Mouse (Mus musculus): ENCODE measurements around the gene Gm10134.
A peak's percentile ranks its signal among the peaks of the same experiment; 100 is the strongest.
"Not testable (repeated sequence)": the region's sequence is repeated elsewhere in the genome, so short reads cannot be mapped to it uniquely, and the experiment has no call there.

Gene Gm10134

DNA sequence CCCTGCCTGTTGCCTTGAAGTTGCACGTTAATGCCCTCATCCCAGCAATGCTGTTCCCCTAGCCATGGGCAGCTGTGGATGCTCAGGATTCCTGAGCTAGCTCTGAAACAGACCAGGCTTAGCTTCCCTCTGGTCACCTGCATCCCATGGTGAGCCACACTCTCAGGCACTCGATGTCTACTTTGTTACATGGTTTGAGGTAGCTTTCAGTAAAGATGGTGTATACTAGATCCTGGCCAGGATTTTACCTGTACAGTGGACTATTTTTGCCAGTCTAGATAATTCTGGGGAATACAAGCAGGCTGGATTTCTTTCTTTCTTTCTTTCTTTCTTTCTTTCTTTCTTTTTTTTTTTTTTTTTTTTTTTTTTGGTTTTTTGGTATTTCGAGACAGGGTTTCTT, at the start of gene Gm10134:
Gene Gm10134, plus strand, starts transcription at position 301 of the 400 bp plus-strand sequence.
- DNase-seq (ENCODE audit: low spot score): peak; percentile 29

DNA sequence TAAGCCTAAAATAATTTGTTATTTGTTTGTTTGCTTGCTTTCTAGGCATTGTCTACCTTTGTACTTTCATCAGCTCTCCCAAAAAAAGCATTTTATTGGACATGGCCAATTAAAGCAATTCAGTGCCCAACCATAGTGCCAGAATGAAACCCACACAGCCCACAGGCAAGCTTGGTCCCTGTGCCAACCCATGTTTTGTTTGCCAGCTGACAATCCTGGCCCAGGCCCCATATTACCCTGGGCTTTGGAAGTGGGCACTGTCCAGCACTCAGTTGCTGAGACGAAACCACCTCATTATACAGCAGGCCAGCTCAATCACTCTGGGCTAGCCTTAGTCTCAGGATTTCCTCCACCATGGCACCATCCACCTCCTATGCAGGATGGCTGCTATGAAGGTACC, 49.3 kb upstream of the Gm10134 start:
- DNase-seq (ENCODE audit: low spot score): no peak

DNA sequence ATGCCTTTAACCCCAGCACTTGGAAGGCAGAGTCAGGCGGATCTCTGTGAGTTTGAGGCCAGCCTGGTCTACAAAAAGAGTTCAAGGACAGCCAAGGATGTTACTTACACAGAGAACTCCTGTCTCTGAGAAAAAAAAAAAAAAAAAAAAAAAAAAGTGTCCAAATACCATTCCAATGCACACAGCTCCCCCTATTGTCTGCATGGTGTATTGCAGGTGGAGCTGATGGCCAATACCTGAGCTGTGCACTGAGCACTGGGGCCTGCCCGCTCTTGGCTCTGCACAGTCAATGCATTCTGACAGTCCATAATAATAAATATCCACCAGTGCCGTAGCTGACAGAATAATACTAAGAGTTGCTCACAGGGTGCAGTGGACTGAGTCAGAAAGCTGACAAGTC, 42.0 kb upstream of the Gm10134 start:
- no peak for DNase-seq (ENCODE audit: low spot score)

DNA sequence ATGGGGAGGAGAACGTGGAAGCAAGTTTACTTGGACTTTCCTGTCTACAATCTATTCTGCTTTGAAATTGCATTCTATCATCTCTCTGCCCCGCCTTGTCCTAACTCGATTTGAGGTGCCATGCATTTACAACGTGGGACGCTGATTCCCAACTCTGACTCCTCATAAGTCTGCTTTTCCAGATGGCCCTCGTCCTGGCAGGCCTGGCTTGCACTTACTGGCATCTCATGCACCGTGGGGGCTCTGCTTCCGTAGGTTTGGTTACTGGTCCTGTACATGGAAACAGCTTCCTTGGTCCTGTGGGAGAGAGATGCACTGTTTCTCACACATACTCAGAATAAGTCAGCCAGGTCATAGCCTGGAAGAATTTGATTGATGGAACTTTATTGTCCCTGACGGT, 41.0 kb upstream of the Gm10134 start:
- no peak for DNase-seq (ENCODE audit: low spot score)

DNA sequence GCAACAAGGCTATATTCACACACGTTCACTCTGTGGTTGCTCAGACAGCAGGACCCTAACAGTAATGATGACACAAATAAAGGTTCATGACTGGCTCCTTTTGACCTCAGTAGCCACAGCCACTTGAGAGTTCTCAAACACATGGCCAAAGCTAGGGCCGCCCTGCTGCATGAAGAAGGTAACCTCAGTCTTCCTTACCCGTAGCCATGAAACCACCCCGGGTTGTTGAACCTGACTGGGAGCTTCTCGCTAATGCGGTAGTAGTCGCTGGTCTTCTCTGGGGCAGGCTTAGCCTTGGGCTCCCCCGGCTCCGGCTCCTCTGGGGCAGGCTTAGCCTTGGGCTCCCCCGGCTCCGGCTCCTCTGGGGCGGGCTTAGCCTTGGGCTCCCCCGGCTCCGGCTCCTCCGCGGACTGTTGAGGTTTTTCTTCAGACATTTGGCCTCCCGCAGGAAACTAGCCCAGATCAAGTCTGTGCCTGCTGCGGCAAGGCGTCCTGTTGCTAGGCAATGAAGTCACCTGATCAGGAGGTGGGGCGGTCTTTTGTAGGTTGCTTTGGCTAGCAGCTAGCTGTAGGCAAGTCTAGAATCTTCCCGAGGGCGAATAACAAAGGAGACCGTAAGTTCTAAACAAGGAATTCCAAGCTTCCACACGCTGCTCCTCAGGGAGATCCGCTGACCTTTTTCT, 39.9 kb upstream of the Gm10134 start, which contains the start of gene 1700007K13Rik:
Gene 1700007K13Rik, minus strand, starts transcription at position 497 of the 683 bp plus-strand sequence.
- peak; percentile 78 for DNase-seq (ENCODE audit: low spot score)

DNA sequence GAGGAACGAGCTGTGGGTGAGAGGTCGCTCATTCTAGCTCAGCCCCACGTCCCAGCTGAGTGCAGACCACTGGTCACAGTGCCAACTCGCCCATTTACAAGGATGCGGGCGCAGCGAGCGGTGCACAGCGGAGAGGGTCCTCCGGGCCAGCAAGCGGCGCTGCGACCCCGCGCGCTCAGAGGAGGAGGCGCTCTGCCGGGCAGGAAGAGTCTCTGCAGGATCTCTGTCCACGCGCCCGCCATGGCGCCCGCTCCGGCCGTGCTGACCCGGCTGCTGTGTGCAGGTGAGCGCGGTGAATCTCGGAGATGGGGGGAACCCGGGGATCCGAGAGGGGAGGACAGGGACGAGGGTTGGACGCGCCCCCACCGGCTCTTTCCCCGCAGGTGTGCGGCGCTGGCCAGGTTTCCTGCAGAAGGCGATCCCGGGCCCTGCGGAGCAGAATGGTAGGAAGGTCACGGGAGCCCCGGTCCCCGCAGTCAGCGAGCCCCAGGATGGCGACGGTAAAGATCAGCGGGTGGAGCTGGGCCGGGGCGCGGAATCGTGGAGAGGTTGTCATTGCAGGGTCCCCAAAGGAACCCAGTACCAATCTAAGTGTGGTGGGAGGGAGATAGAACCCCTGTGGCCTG, 37.9 kb upstream of the Gm10134 start, which contains the start of gene Mrps2:
Gene Mrps2, plus strand, starts transcription at position 207 of the 626 bp plus-strand sequence.
- peak; percentile 91 for DNase-seq (ENCODE audit: low spot score)

DNA sequence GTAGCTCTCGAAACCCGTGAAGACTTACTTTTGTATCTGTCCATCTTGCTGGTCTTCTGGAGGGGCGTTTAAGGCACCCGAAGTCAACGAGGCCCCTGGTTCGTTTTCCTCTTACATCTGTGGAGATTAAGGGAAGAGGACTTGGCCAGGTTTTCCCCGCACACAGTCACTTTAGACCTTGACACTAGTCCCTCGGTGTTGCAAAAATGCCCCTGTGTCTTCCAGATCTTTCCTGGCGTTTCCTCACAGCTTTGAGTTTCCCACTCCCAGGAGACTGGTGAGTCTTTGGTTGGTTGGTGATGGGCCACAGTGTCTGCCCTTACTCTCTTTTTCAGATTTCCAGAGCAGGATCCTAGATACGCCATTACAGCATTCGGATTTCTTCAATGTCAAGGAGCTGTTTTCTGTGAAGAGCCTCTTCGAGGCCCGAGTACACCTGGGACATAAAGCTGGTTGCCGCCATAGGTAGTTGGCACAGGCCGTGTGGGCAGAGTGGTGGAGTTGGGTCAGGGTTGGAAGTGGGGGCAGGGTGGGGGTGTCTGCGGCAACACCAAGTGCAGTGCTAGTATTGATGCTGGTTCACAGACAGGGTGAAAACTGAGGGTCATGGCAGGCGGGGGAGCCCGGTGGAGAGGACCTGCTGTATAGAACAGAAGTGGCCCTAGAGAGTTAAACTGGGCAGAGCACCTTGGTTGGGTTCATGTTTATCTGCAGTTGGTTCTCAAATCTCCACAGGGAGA, 37.2 kb upstream of the Gm10134 start:
- DNase-seq (ENCODE audit: low spot score): peak; percentile 42

DNA sequence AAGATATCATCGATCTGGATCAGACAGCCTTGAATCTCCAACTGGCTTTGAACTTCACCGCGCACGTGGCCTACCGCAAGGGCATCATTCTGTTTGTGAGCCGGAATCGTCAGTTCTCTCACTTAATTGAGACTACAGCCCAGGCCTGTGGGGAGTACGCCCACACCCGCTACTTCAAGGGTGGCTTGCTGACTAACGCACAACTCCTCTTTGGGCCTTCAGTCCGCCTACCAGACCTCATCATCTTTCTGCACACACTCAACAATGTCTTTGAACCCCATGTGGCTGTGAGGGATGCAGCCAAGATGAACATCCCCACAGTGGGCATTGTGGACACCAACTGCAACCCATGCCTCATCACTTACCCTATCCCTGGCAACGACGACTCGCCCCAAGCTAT, 36.4 kb upstream of the Gm10134 start:
- DNase-seq (ENCODE audit: low spot score): peak; percentile 37

DNA sequence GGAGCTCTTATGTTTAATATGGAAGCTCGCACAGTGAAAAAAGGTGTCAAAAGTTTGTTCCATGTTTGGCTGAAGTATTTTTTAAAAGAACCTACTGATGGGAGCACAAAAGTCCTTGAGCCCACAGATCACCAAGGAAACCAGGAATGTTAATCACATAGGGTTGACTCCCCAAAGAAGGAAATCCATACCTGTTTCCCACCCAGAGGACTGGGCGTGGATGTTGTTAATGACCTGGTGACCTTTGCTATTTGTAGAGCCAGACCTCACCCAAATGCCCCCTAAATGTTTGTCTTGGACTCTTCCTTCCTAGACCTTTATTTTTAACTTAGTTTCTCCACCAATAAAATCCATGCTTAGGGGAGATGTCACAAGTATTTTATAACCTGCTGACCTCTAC, 35.3 kb upstream of the Gm10134 start:
- DNase-seq (ENCODE audit: low spot score): no peak

DNA sequence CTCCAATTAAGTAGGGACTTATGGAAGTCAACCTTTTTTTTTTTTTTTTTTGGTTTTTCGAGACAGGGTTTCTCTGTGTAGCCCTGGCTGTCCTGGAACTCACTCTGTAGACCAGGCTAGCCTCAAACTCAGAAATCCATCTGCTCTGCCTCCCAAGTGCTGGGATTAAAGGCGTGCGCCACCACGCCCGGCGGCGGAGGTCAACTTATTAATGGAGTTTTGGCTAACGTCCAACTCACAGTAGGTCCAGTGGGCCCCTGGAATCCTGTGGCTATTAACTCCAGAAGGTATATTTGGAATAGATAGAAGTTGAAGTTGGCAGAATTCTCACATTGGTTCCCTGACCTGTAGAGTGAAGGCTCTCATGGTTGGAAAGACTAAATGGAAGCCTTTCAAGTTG, 33.9 kb upstream of the Gm10134 start:
- not testable (repeated sequence) for DNase-seq (ENCODE audit: low spot score)

DNA sequence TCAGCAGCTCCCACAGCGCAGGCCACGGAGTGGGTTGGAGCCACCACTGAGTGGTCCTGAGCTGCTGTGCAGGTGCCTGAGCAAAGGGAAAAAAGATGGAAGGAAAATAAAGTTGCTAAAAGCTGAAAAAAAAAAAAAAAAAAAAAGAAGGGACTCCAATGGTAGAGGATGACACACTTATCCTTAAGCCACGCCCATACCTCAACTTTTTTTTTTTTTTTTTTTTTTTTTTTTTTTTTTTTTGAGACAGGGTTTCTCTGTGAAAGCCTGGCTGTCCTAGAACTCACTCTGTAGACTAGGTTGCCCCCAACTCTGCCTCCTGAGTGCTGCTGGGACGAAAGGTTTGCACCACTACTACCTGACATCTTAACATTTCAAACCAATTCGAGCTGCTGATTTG, 27.9 kb upstream of the Gm10134 start:
- DNase-seq (ENCODE audit: low spot score): peak; percentile 21

DNA sequence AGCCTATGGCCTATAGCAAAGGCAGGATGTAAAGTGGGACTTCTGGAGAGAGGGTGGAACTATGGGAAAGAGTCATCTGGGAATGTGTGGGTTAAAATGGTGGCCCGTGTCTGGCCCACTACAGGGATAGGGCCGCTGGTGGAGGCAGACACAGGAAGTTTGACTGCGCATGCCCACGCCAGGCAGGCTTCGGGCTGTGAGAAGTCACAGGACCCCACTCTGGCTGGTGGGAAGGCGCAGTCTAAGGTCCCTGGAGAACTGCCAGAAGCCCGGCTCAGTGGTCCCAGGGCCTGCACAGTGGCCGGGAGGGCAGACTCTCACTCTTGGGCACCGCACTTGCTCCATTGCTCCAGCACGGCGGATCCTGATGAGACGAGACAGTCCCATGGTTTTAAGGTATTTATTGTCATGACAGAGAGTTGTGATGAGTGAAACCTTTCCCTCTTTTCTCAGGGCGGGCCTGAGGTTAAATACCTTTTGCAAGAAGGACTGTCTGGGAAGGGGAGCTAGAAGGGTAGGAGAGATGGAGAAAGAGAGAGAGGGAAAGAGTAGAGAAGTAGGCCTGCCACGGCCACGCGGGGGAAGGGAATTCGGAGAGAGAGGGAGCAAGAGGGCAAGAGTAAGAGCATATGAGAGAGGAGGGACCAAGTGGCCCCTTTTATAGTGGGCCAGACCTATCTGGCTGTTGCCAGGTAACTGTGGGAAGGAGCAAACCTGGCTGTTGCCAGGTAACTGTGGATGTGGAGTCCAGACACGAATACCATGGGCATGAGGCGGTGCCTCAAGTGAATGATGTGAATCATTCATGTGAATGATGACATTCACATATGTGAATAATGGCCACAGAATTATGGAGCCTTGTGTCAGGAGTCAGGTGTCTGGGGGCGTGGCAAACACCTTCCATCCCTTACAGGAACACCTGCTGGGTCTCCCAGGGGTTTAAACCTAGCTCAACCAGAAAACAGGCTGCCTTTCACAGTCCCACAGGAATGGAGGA, 26.4 kb upstream of the Gm10134 start:
- DNase-seq (ENCODE audit: low spot score): peak; percentile 47

DNA sequence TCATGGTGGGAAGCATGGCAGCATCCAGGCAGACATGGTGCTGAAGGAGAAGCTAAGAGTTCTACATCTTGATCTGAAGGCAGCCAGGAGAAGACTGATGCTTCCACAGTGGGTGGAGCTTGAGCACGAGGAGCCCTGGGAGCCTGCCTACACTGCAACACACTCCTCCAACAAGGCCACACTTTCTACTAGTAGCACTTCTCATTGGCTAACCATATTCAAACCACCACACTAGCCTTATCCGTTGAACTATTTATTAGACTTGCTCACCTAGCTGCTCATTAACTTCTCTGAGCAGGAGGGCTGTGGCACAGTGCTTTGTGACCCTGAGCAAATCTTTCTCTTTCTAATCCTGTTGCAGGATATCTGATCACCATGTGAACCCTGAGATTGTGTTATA, 22.0 kb upstream of the Gm10134 start:
- DNase-seq (ENCODE audit: low spot score): no peak

DNA sequence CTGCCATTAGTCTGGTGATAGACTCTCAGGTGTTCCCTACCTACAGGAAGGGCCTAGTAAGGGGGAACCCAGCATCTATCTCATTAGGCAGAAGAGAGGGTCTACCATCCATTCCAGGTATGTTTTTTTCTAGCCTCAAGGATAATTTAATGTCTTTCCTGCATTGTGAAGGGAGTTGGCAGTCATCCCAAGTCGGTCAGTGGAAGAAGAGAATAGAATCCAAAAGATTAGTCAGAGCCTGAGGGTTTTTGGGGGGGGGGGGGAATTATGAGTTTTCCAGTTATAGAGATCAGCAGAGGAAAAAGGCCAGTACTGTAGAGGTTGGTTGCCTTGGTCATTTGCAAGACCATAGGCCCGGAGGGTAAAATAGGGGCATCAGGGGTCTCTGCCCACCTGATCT, 11.4 kb upstream of the Gm10134 start:
- peak; percentile 47 for DNase-seq (ENCODE audit: low spot score)

DNA sequence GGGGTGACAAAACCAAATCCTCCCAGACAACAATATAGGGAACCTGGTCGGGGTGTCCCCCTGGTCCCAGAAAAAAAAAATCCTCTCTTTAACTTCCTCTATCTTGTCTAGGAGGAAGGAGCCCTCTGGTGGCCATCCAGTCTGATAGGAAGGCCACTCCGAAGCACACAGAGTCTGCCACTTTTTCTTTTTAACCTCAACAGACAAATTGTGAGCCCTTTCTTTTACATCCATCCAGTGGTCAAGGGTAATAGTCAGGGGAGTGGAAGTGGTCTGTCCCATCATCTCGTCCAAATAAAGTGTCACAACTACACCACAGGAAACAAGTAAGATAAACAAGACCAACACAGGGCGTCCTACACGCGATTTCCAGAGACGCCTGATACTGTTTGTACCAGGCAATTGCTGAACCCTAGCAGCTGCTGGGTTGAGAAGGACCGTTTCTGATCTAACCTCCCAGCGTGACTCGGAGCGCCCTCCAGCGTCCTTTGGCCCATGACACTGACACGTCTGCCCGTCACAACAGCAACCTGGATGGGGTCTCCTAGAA, 10.6 kb upstream of the Gm10134 start:
- DNase-seq (ENCODE audit: low spot score): peak; percentile 65

DNA sequence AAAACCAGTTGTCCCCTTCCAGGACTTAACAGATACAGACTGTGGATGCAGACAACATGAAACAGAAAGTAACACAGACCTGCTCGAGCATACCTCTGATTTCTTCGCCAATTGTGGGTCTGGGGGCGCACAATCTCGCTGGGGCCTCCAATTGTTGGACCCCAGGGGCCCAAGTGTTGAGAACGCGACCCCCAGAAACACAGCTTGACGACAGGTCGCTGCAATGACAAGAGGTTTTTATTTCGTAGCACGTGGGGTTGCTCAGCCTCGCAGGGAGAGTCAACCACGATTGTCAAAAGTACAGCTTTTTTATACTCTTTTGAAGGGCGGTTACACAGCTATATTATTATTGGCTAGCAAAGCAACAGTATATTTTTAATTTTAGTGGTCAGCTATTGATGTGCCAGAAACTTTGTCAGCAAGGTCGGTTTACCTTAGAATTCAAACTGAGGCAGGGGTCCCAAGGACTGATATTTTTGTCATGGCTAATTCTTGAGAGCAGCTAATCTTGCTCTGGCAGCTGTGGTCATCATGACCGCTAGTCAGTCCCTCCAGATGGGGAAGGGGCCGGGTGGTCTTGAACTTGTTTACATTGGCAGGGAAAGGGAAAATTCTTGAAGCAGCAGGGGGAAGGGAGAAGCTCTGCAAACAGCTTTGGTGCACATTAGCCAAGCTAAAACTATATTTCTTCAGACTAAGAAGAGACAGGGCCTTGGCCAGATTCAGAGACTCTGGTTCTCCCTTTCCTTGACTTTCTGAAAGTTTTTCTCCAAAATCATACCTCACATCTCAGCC, 9.9 kb upstream of the Gm10134 start:
- peak; percentile 38 for DNase-seq (ENCODE audit: low spot score)

DNA sequence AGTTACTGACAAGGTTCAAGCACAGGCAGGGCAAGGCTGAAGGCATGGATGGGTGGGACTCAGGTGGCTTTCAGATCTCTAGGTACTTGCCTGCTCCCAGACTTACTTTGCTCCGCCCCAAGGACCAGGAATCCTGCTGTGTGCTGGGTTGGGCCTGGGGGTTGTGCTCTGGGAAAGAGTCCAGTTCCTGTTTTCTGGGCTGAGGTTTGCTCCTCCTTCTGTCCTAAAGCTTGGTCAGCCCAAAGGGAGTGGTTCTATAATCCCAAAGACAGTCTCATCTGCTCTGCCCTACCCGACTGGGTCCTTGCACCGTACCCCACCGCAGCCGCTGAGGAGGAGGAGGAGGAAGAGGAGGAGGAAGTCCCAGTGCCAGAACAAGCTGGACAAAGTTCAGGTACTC, 9.2 kb upstream of the Gm10134 start, which contains the start of gene Gbgt1:
Gene Gbgt1, plus strand, starts transcription at position 221 of the 400 bp plus-strand sequence.
- DNase-seq (ENCODE audit: low spot score): peak; percentile 44

DNA sequence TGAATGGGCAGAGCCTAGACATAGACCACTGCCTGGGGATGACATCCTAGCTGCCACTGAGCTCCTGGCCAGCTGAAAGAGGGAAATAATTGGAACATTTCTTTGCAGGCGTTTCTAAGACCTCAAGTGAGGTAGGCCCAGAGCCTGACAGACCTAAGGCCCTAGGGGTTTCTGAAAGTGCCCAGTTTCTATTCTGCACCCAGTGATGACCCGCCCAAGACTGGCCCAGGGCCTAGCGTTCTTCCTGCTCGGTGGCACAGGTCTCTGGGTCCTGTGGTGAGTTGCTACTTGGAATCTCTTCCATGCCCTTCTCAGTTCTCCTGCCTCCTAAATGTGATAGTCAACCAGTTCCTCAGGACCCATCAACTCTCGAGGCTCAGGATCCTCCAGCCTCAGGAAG, 8.3 kb upstream of the Gm10134 start:
- peak; percentile 34 for DNase-seq (ENCODE audit: low spot score)

DNA sequence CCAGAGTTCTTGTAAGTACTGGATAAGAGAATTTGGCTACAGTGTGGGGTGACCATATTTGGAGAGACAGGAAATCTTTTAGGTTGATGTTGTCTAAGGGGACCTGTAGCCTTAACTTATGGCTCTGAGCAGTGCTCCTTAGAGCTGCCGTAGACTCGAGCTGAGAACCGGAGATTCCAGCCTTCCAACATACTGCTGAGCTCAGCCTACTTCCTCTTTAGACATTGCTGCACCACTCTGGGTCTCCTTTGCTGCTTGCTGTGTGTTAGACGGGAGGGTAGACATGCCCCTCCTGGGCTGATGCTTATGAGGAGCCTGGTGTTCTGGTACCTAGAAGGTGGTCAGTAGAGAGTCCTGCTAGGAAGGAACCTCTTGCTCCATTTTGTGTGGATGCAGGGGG, 7.5 kb upstream of the Gm10134 start:
- DNase-seq (ENCODE audit: low spot score): peak; percentile 31

DNA sequence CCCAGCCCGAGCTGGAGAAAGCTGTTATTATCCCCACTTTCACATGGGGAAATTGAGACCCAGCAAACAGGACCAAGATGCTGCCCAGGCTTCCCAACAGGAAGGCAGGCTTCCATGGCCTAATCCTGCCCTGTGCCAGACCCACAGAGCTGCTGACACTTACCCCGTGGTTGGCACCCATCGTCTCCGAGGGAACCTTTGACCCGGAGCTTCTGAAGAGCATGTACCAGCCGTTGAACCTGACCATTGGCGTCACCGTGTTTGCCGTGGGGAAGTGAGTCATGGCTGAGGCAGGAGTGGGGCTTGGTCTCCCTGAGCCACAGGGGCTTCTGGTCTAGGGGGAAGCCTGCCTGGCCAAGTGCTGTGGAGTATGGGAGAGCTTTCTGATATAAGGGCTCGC, 2.9 kb upstream of the Gm10134 start:
- DNase-seq (ENCODE audit: low spot score): peak; percentile 34

All from testis, postnatal 10 days (tissue).